Mouse (Mus musculus): ENCODE measurements around the gene Fam186b. TPM values are rescaled to one million over a fixed set of nuclear protein-coding genes. Genes with fewer than 3 reads are reported as not detected.
A peak's percentile ranks its signal among the peaks of the same experiment; 100 is the strongest.

The Fam186b gene
- total RNA-seq (2017), result 0.05 TPM in 1 of 2 replicates, not detected in the other

DNA sequence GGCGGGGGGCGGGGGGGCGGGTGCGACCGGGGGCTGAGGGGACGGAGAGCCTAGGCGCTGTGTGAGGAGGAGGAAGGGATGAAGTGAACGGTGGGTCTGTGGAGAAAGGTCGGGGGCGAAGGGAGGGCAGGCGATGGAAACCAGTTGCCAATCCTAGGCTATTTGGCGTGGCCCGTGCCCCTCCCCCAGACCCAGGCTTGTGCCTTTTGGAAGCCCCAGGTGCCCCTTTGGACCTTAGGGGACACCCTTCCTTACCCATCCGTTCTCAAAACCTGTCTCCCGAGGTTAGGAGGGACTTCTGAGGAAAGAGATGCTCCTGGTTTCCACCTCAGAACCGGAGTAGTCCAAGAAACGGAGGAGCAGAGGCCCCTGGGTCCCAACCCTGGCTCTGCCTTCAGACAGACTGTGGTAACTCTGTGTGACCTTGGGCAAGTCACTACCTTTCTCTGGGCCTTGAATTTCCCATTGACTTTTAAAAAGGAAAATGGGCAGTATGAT is at the start of gene Fam186b:
Fam186b (minus strand) TSS at position 405 of the 498 bp plus-strand sequence.
- ATAC-seq (replicated peaks in 1 of 2; ENCODE audit: insufficient read depth in 1 of 2, low FRiP score in 2 of 2, low TSS enrichment in 1 of 2, low read depth in 1 of 2, poor library complexity in 2 of 2, severe bottlenecking in 2 of 2), result peak in 1 of 2 experiments; percentile 25; a peak in 1 of 4 replicates

GRCm38 (mm10) chr15:99344961-99345360 is 49.3 kb upstream of the Fam186b start:
- ATAC-seq (replicated peaks in 1 of 2; ENCODE audit: insufficient read depth in 1 of 2, low FRiP score in 2 of 2, low TSS enrichment in 1 of 2, low read depth in 1 of 2, poor library complexity in 2 of 2, severe bottlenecking in 2 of 2), result no peak

DNA sequence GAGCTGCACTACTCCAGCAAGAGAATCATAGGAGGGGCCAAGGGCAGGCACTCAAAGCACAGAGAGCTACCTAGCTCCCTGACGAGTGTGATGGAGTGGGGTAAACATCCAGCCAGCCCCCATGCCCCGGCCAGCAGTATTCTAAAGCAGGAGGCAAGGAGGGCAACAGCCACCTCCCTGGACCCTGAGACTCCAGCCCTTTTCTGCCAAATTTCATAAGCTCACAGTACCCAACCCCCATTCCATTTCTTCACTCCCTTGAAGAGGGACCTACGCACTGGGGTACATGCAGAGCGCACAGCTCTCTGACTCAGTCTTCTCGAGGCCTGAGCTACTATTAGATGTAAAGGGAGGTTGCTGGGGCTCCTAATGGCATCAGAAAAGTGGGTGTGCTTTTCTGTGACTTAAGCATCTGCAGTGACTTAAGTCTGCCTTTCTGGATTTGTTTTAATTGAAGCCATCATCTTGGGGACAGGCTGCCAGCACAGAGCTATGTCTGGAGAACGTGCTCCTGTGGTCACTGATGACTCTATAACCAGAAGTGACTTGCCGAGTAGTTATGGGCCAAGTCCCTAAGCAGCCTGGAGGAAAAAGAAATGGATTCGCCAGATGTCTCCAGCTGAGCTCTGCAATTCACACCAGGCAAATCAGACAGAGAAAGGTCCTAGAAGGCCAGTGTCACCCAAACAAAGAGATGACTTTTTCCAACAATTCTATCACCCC is 48.6 kb upstream of the Fam186b start:
- no peak for ATAC-seq (replicated peaks in 1 of 2; ENCODE audit: insufficient read depth in 1 of 2, low FRiP score in 2 of 2, low TSS enrichment in 1 of 2, low read depth in 1 of 2, poor library complexity in 2 of 2, severe bottlenecking in 2 of 2)

GRCm38 (mm10) chr15:99343414-99344147 is 47.9 kb upstream of the Fam186b start:
- ATAC-seq (replicated peaks in 1 of 2; ENCODE audit: insufficient read depth in 1 of 2, low FRiP score in 2 of 2, low TSS enrichment in 1 of 2, low read depth in 1 of 2, poor library complexity in 2 of 2, severe bottlenecking in 2 of 2), result no peak

- peak in 1 of 2 experiments; percentile 14; a peak in 1 of 4 replicates for ATAC-seq (replicated peaks in 1 of 2; ENCODE audit: insufficient read depth in 1 of 2, low FRiP score in 2 of 2, low TSS enrichment in 1 of 2, low read depth in 1 of 2, poor library complexity in 2 of 2, severe bottlenecking in 2 of 2)
These were observed 46.7 kb upstream of the Fam186b start for GRCm38 (mm10) chr15:99342194-99342981.

- peak; percentile 86 to 94 for ATAC-seq (replicated peaks in 1 of 2; ENCODE audit: insufficient read depth in 1 of 2, low FRiP score in 2 of 2, low TSS enrichment in 1 of 2, low read depth in 1 of 2, poor library complexity in 2 of 2, severe bottlenecking in 2 of 2)
These were observed 45.4 kb upstream of the Fam186b start for GRCm38 (mm10) chr15:99341102-99341501.

DNA sequence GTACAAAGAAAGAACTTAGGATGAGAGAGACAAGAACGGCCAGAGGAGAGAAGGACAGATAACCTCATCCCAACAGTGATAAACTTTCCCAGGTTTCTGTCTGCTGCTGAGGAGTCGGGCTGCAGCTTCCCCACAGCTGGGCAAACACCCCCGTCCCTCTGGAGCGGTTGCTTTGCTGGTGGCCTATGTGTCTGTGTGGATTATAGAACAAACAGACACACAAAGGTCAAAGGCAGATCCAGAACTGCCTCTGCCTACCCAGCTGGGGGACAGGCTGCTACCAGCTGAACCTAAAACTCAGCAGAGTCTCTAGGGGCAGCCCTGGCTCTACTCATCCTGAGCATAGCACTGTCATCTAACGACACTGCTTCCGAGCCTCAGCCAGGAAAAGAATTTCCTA is 44.0 kb upstream of the Fam186b start:
- no peak for ATAC-seq (replicated peaks in 1 of 2; ENCODE audit: insufficient read depth in 1 of 2, low FRiP score in 2 of 2, low TSS enrichment in 1 of 2, low read depth in 1 of 2, poor library complexity in 2 of 2, severe bottlenecking in 2 of 2)

- ATAC-seq (replicated peaks in 1 of 2; ENCODE audit: insufficient read depth in 1 of 2, low FRiP score in 2 of 2, low TSS enrichment in 1 of 2, low read depth in 1 of 2, poor library complexity in 2 of 2, severe bottlenecking in 2 of 2), result no peak
These were observed 43.2 kb upstream of the Fam186b start for GRCm38 (mm10) chr15:99338916-99339315.

DNA sequence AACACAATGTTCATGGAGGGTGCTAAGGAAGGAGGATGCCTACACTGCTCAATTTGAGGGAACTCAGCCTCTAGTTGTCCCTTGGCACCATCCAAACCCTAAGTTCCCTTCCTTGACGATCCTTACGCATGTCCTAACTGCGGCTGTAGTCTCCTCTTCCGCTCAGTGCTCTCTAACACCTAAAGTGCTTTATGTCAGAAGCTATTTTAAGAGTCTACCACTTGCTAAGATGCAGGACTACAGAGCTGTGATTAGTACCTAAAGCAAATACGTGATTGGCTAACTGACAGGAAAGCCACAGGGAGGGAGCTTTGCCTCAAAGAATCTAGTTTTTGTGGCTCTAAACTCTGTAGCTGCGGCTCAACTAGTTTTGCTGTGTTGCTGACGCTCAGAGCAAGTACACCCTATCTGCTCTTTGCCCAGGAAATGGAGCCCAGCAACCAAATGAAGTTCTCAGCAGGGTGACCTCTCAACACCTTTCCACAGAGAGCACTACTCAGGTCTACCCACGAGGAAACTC is 40.2 kb upstream of the Fam186b start:
- ATAC-seq (replicated peaks in 1 of 2; ENCODE audit: insufficient read depth in 1 of 2, low FRiP score in 2 of 2, low TSS enrichment in 1 of 2, low read depth in 1 of 2, poor library complexity in 2 of 2, severe bottlenecking in 2 of 2), result no peak

DNA sequence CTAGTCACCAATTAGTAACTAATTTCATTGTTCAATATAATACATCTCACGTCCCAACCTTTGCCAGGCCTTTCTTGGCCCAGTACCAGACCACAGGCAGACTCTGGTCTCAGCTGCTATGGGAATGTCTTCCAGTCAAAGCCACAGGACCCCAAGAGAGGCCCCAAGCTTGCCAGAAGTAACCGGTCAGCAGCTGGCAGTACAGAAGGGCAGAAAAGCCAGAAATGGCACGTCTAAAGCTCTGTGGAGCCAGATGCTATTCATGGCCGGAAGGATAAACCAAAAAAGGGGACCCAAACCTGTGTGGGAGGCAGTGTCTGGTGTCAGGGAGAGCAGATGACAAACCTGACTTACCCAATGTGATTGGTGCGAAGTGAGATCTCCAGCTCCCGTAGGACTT is 38.8 kb upstream of the Fam186b start:
- no peak for ATAC-seq (replicated peaks in 1 of 2; ENCODE audit: insufficient read depth in 1 of 2, low FRiP score in 2 of 2, low TSS enrichment in 1 of 2, low read depth in 1 of 2, poor library complexity in 2 of 2, severe bottlenecking in 2 of 2)

GRCm38 (mm10) chr15:99333676-99334065 is 38.0 kb upstream of the Fam186b start:
- ATAC-seq (replicated peaks in 1 of 2; ENCODE audit: insufficient read depth in 1 of 2, low FRiP score in 2 of 2, low TSS enrichment in 1 of 2, low read depth in 1 of 2, poor library complexity in 2 of 2, severe bottlenecking in 2 of 2), result no peak; a peak in 1 of 4 replicates

- peak; percentile 78 to 83 for ATAC-seq (replicated peaks in 1 of 2; ENCODE audit: insufficient read depth in 1 of 2, low FRiP score in 2 of 2, low TSS enrichment in 1 of 2, low read depth in 1 of 2, poor library complexity in 2 of 2, severe bottlenecking in 2 of 2)
These were observed 37.4 kb upstream of the Fam186b start for GRCm38 (mm10) chr15:99332921-99333675.

DNA sequence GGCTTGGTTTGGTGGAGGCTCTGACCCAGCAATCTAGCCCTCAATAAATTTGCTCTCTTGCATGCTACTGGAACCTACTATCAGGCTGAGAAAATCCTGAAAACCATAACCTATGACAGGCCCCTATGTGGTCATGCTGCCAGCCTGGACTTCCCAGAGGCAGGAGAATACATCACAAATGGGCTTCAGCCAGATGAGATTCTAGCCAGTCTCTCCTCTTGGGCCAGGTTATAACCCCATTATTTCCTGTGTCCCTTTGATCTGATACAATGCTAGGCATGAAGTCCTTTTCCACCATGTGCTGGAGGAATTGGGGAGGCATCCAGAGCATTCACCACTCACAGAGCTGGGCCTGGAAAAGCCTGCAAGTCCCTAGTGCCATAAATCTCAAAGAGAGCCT is 36.4 kb upstream of the Fam186b start:
- ATAC-seq (replicated peaks in 1 of 2; ENCODE audit: insufficient read depth in 1 of 2, low FRiP score in 2 of 2, low TSS enrichment in 1 of 2, low read depth in 1 of 2, poor library complexity in 2 of 2, severe bottlenecking in 2 of 2), result no peak

DNA sequence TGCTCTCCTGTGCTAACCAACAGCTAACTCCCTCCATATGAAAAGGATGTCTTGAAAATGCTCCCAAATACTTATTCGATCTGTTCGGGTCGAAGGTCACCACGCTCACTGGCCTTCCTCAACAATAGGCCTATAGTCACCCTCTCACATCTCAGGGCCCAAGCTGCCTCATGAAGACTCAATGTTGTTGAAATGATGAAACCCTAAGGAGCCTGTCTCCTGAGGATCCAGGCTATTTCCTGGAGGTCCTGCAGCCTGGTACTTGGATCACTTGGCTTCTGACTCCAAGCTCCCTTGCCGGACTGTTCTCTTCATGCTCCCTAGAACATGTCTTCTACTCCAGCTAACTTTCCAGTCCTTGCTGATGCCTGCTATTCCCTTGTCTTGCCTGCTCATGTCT is 35.7 kb upstream of the Fam186b start:
- no peak for ATAC-seq (replicated peaks in 1 of 2; ENCODE audit: insufficient read depth in 1 of 2, low FRiP score in 2 of 2, low TSS enrichment in 1 of 2, low read depth in 1 of 2, poor library complexity in 2 of 2, severe bottlenecking in 2 of 2)

DNA sequence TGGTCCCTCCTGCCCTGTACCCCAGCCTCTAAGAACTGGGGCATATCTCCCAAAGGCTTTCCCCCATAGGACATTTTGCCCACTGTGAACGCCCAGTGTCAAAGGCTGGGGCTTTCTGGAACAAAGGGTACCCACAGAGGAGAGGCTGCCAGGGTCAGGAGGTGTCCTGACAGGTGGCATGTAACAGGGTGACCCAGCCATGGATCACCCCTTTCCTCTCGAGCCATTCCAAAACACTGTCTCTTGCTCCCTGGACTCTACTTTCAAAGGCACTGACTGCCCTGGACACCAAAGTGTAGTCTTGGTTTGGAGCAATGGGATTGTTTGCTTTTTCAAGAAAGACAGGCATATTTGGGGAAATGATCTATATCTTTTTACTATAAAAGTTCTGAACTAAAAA is 34.6 kb upstream of the Fam186b start:
- ATAC-seq (replicated peaks in 1 of 2; ENCODE audit: insufficient read depth in 1 of 2, low FRiP score in 2 of 2, low TSS enrichment in 1 of 2, low read depth in 1 of 2, poor library complexity in 2 of 2, severe bottlenecking in 2 of 2), result no peak

DNA sequence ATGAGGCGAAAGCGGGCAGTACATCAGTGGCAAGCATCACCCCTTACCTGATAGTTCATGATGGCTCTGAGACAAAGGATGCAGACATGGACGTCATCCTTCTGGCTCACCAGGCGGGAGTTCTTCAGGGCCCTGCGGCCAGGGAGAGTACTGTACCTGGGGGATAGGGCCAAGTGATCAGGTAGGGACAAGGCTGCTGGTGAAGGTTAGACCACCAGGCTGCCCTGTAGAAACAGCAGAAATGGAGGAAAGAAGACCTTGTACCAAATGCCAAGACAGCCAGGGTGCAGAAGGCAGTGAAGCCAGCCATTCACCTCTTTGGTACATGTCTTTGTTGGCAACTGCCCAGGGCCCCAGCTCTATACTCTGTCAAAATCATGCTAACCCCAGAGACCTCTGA is 32.3 kb upstream of the Fam186b start:
- no peak for ATAC-seq (replicated peaks in 1 of 2; ENCODE audit: insufficient read depth in 1 of 2, low FRiP score in 2 of 2, low TSS enrichment in 1 of 2, low read depth in 1 of 2, poor library complexity in 2 of 2, severe bottlenecking in 2 of 2)

GRCm38 (mm10) chr15:99326959-99327358 is 31.3 kb upstream of the Fam186b start:
- ATAC-seq (replicated peaks in 1 of 2; ENCODE audit: insufficient read depth in 1 of 2, low FRiP score in 2 of 2, low TSS enrichment in 1 of 2, low read depth in 1 of 2, poor library complexity in 2 of 2, severe bottlenecking in 2 of 2), result no peak; a peak in 1 of 4 replicates

Measured in hematopoietic stem cell, adult 5-6 weeks (primary cell).